Mouse (Mus musculus) left cerebral cortex, postnatal 14 days (tissue): ENCODE data around the gene Eln. TPM values are rescaled to one million over a fixed set of nuclear protein-coding genes. Genes with fewer than 3 reads are reported as not detected.

Experiments
- DNase-seq, 2 experiments: peaks; one replicate each; pipeline ENCODE4 v3.0.0; 2021 to 2022; ENCODE audit warnings: low spot score in 2 of 2, mixed read lengths in 1 of 2
- intact Hi-C: fragments of 180-260 bp; cut with DNase I; formaldehyde crosslinking; loops from one replicate; pipeline ENCODE4 v1.15.1; 2025
- total RNA-seq, 2 experiments: library from RNA; stranded (reverse); gene quantifications; 2 replicates each; pipeline ENCODE4 v1.2.3; 2021

The Eln gene
- total RNA-seq, 2 experiments from 2014 or later: 59.0 to 80.6 TPM

GRCm38 (mm10) chr5:134688718-134689284 lies 58.3 kb downstream of the Eln start:
- peak; percentile 98 to 99 for DNase-seq
- intact Hi-C loops: no loop called here

GRCm38 (mm10) chr5:134688086-134688717 lies 58.9 kb downstream of the Eln start, which contains the start of gene Limk1:
Limk1 (minus strand) TSS chr5:134688598.
- intact Hi-C loops: no loop called here
- no peak for DNase-seq

GRCm38 (mm10) chr5:134687187-134687586 lies 59.9 kb downstream of the Eln start:
- no peak for DNase-seq
- intact Hi-C loops: no loop called here

- no peak for DNase-seq
- intact Hi-C loops: no loop called here
These were observed 60.6 kb downstream of the Eln start for GRCm38 (mm10) chr5:134686541-134686940.

GRCm38 (mm10) chr5:134684398-134684797 lies 62.7 kb downstream of the Eln start:
- intact Hi-C loops: no loop called here
- DNase-seq: no peak

- intact Hi-C loops: no loop called here
These were observed 63.3 kb downstream of the Eln start for GRCm38 (mm10) chr5:134683813-134684212.

GRCm38 (mm10) chr5:134680238-134680637 lies 66.9 kb downstream of the Eln start:
- no peak for DNase-seq
- intact Hi-C loops: no loop called here

More at GRCm38 (mm10) chr5:134683813-134684212, 63.3 kb downstream of the Eln start:
- no peak for DNase-seq

GRCm38 (mm10) chr5:134678827-134679546 lies 68.1 kb downstream of the Eln start:
- intact Hi-C loops: loop anchor here (5.0 kb wide), 1 partner anchor 37 kb away; no protein-coding TSS in a partner anchor
- no peak for DNase-seq

- intact Hi-C loops: loop anchor here (5.0 kb wide), 1 partner anchor 36 kb away; no protein-coding TSS in a partner anchor
- peak in 1 of 2 experiments; percentile 16 for DNase-seq
These were observed 69.1 kb downstream of the Eln start for GRCm38 (mm10) chr5:134678031-134678430.

GRCm38 (mm10) chr5:134677491-134677890 lies 69.6 kb downstream of the Eln start:
- intact Hi-C loops: loop anchor here (5.0 kb wide), 1 partner anchor 35 kb away; no protein-coding TSS in a partner anchor
- DNase-seq: no peak

- intact Hi-C loops: loop anchor here (5.0 kb wide), 1 partner anchor 34 kb away; no protein-coding TSS in a partner anchor
- peak; percentile 49 to 55 for DNase-seq
These were observed 71.0 kb downstream of the Eln start for GRCm38 (mm10) chr5:134675956-134676759.

- no peak for DNase-seq
- intact Hi-C loops: loop anchor here (5.0 kb wide), 1 partner anchor 33 kb away; no protein-coding TSS in a partner anchor
These were observed 72.1 kb downstream of the Eln start for GRCm38 (mm10) chr5:134674977-134675376.

GRCm38 (mm10) chr5:134672611-134673010 lies 74.5 kb downstream of the Eln start:
- no peak for DNase-seq
- intact Hi-C loops: no loop called here

- intact Hi-C loops: no loop called here
- DNase-seq: no peak
These were observed 75.0 kb downstream of the Eln start for GRCm38 (mm10) chr5:134672198-134672516.

GRCm38 (mm10) chr5:134671335-134672197 lies 75.6 kb downstream of the Eln start:
- no peak for DNase-seq
- intact Hi-C loops: no loop called here

- no peak for DNase-seq
- intact Hi-C loops: no loop called here
These were observed 78.0 kb downstream of the Eln start for GRCm38 (mm10) chr5:134669001-134669708.

- peak in 1 of 2 experiments; percentile 46 for DNase-seq
- intact Hi-C loops: no loop called here
These were observed 78.6 kb downstream of the Eln start for GRCm38 (mm10) chr5:134668495-134668894.

GRCm38 (mm10) chr5:134656708-134657107 lies 90.4 kb downstream of the Eln start:
- DNase-seq: no peak

More at GRCm38 (mm10) chr5:134656708-134657107, 90.4 kb downstream of the Eln start:
- intact Hi-C loops: loop anchor here (10.0 kb wide), 1 partner anchor 248 kb away; the partner anchor contains the start of gene Tmem270
